Mouse (Mus musculus) forebrain, embryonic 15.5 days (tissue): Measurements from ENCODE around the gene Tmem167. TPM values are rescaled to one million over a fixed set of nuclear protein-coding genes. Genes with fewer than 3 reads are reported as not detected.
"Not testable (repeated sequence)": the region's sequence is repeated elsewhere in the genome, so short reads cannot be mapped to it uniquely, and the experiment has no call there.

Source experiments
- ATAC-seq: fragments of 200-750 bp; cut with Nextera tagmentation; replicated peaks from 2 replicates; pipeline ENCODE4 v1.8.0; 2017; ENCODE audit warnings: mild to moderate bottlenecking, moderate TSS enrichment, moderate library complexity
- H3K27ac ChIP-seq: fragments of 300-500 bp; sonication (generic); replicated peaks from 2 replicates; pipeline ENCODE4 v1.5.1; 2015; ENCODE audit warnings: mild to moderate bottlenecking, inconsistent platforms
- H3K27me3 ChIP-seq: fragments of 300-500 bp; sonication (generic); 2 replicates; pipeline ENCODE4 v1.6.1; 2015; ENCODE audit warnings: inconsistent platforms
- H3K36me3 ChIP-seq: fragments of 300-500 bp; sonication (generic); 2 replicates; pipeline ENCODE4 v1.6.1; 2015; ENCODE audit warnings: mild to moderate bottlenecking, inconsistent platforms
- H3K4me1 ChIP-seq: fragments of 300-500 bp; sonication (generic); 2 replicates; pipeline ENCODE4 v1.6.1; 2015; ENCODE audit warnings: inconsistent platforms
- H3K4me2 ChIP-seq: fragments of 300-500 bp; sonication (generic); replicated peaks from 2 replicates; pipeline ENCODE4 v1.6.1; 2015; ENCODE audit warnings: mild to moderate bottlenecking, inconsistent platforms
- H3K4me3 ChIP-seq: fragments of 300-500 bp; sonication (generic); 2 replicates; pipeline ENCODE4 v1.5.1; 2015; ENCODE audit warnings: mild to moderate bottlenecking, inconsistent platforms
- H3K9ac ChIP-seq: fragments of 300-500 bp; sonication (generic); replicated peaks from 2 replicates; pipeline ENCODE4 v1.6.1; 2015; ENCODE audit warnings: mild to moderate bottlenecking, inconsistent platforms
- H3K9me3 ChIP-seq: fragments of 300-500 bp; sonication (generic); 2 replicates; pipeline ENCODE4 v1.6.1; 2016; ENCODE audit warnings: inconsistent platforms
- WGBS: fragments of 180-500 bp; shearing (Covaris S2); methylation state at CpG from one replicate; pipeline ENCODE4 v1.1.7; 2015; ENCODE audit warnings: mixed read lengths; 5-methylcytosine and 5-hydroxymethylcytosine counted together
- polyA plus RNA-seq: library from polyadenylated mRNA; unstranded; fragments of >200 nt; fragmentation: Nextera tagmentation; extraction: Ambion mirVana; gene quantifications from 2 replicates; pipeline ENCODE4 v1.2.1, GENCODE M21; 2015

Gene Tmem167
- polyA plus RNA-seq = 45.7 and 47.6 TPM in 2 replicates

DNA sequence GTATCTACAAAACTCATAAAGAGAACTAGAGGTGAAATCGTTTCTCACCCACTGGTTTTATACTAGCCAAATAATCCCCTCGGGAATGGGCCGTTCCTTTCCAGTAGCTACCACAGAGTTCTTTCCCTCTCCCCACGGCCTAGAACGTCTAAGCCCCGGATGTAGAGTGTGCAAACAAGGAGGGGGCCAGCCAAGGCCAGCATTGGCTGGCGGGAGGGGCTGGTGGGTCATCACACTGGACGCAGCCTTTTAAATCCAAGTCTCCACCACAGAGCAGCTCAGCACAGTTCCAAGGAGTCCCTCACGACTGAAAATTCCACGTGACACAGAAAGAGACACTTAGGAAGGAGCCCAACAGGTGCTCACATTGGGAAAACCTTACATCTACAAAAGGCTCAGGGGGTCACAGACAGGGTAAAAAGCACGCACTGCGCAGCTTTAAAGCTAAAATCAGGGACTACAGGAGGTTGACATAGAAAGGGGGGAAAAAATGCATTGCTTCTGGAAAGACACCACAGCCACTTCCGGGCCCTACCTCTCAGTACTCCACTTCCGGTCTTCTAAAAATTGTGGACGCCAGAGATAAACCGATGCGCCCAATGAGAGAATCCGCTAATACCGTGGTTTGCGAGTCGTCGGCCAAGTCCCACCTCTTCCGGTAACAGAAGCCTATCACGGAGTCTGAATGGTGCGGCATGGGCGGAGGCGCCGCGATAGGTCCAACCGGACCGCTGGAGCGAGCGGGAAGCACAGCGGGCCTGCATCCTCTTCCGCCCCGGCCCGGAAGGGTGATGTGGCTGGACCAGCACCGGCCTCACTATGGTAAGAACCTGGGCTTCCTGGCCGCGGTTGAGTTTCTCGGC is at the start of gene Tmem167, which contains the start of gene Xrcc4:
TSS of gene Tmem167 (plus strand) at position 162 of the 863 bp plus-strand sequence.
TSS of gene Xrcc4 (minus strand) at position 647 of the 863 bp plus-strand sequence.
- peak; percentile 100 for ATAC-seq
- WGBS = 2% methylated on average over 41 of the region's 41 CpGs

DNA sequence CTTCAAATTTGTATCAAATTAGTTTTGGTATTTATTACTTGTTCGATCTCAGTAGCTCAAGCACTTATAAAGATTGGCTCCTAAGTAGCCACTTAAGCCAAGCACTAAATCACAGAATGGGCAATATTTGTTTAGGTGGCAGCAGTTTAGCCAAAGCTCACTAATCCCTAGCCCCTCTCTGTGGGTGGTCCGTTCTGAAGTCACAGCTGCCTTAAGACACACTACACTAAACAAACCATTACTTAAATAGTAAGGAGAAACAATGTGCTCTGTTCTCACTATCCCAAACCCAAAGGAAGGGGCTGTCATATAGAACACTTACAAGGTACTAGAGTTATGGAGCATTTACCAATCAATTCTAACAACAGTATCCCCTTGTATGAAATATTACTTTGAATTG is 49.3 kb upstream of the Tmem167 start:
- no peak overlapping the region for H3K4me2 ChIP-seq
- 10% methylated on average over 2 of the region's 2 CpGs for WGBS
- no peak overlapping the region for H3K9ac ChIP-seq
- no peaks in the 10 kb centered on the region for H3K9me3 ChIP-seq
- H3K4me3 ChIP-seq = no peak overlapping the region
- H3K4me1 ChIP-seq = no peaks in the 10 kb centered on the region
- H3K27me3 ChIP-seq = no peaks in the 10 kb centered on the region
- no peak for ATAC-seq
- H3K27ac ChIP-seq = no peak overlapping the region
- no peaks in the 10 kb centered on the region for H3K36me3 ChIP-seq

More for the DNA sequence above, at the start of gene Tmem167, which contains the start of gene Xrcc4:
- no peaks in the 10 kb centered on the region for H3K9me3 ChIP-seq
- H3K27ac ChIP-seq = peak within 1 kb of the TSS; percentile 91
- no peaks in the 10 kb centered on the region for H3K27me3 ChIP-seq
- peak within 1 kb of the TSS; percentile 96 for H3K4me3 ChIP-seq
- H3K9ac ChIP-seq = peak within 1 kb of the TSS; percentile 92
- H3K36me3 ChIP-seq = no peaks in the 10 kb centered on the region
- peaks cover 12% of the 10 kb centered on the region for H3K4me1 ChIP-seq
- H3K4me2 ChIP-seq = peak within 1 kb of the TSS; percentile 88

DNA sequence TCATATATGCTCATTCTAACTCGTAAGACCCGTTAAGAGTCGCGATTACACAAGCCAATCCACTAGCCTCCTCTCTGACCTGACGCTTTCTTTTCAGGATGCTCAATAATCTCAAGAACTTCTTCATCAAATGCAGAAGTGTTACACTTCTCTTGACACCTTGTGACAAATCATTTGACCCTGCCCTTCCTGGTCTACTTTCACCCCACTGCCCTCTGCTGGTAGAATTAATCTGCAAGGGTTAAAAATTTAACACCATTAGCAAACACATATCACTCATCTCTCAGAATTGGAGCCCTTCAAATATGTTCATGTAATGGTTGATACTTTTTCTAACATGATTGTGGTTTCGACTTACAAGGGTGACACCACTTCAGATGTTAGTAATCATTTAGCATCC is 37.2 kb upstream of the Tmem167 start:
- Histone ChIP-seq H3K27ac (no peak overlapping the region), H3K27me3 (no peaks in the 10 kb centered on the region), H3K36me3 (no peaks in the 10 kb centered on the region), H3K9me3 (no peaks in the 10 kb centered on the region), H3K4me2 (no peak overlapping the region), H3K4me3 (no peak overlapping the region), H3K9ac (no peak overlapping the region), H3K4me1 (no peaks in the 10 kb centered on the region)
- ATAC-seq = no peak
- WGBS = 79% methylated on average over 6 of the region's 6 CpGs

DNA sequence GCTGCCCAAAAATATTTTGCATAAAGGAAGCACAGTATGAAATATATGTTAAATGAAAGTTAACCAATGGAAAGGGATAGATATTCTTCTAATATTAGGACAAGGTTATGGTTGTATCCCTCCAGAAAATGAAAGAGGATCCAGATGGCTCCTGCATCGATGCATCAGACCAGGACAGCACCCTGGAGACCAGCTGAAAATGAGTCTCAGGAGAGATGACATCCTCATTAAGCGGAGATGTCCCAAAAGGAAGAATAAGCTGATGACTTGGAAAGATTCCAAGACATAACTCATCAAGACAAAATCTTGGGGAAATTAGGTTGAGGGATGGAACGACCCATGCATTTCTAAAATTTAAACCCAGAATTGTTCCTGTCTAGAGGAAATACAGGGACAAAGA is 36.5 kb upstream of the Tmem167 start:
- Histone ChIP-seq H3K27me3 (no peaks in the 10 kb centered on the region), H3K4me3 (no peak overlapping the region), H3K9me3 (no peaks in the 10 kb centered on the region), H3K27ac (no peak overlapping the region), H3K4me1 (no peaks in the 10 kb centered on the region), H3K9ac (no peak overlapping the region), H3K4me2 (no peak overlapping the region), H3K36me3 (no peaks in the 10 kb centered on the region)
- 62% methylated on average over 3 of the region's 3 CpGs for WGBS
- ATAC-seq = no peak

DNA sequence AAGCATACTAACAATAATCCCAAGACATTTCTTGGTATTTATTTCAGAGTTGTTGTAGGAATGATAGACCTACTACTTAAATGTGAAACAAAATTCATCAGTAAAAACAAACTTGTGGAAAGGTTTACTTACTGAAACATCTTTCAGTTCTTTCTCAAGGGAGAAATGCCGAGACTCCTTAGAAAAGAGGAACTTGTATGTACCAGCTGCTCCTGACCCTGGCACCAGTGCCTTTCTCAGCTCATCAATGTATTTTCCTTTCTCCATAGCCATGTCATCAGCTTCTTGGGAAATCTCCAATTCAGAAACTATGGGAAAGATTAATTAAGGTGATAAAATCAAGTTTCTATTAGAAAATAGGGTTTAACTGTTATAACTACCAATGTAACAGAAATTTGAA is 27.0 kb upstream of the Tmem167 start:
- Histone ChIP-seq H3K4me2 (no peak overlapping the region), H3K36me3 (no peaks in the 10 kb centered on the region), H3K9me3 (no peaks in the 10 kb centered on the region), H3K27ac (no peak overlapping the region), H3K27me3 (no peaks in the 10 kb centered on the region), H3K9ac (no peak overlapping the region), H3K4me3 (no peak overlapping the region), H3K4me1 (no peaks in the 10 kb centered on the region)
- no peak for ATAC-seq
- 87% methylated on average over 1 of the region's 1 CpGs for whole genome bisulfite sequencing

DNA sequence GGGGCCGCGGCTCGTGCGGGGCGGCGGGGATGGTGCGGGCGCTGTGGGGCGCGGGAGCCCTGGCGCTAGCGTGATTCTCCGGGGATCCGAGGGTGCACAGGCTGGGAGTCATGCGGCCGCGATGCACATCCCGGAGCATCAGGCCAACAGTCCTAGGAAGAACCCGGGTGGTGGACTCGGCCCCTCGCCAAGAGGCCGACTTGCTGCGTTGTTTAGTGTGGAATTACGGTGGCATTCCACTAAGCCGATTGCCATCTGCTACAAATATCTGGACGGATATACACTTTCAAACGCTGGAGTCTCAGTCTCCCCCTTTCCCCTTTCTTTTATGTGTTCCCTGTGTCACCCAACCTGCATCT is 881 bp downstream of the Tmem167 start:
- H3K27ac ChIP-seq = peak overlapping the region; percentile 91
- H3K4me3 ChIP-seq = peak overlapping the region; percentile 96
- H3K4me2 ChIP-seq = peak overlapping the region; percentile 88
- no peaks in the 10 kb centered on the region for H3K9me3 ChIP-seq
- H3K36me3 ChIP-seq = no peaks in the 10 kb centered on the region
- peak; percentile 81 for ATAC-seq
- no peaks in the 10 kb centered on the region for H3K27me3 ChIP-seq
- H3K4me1 ChIP-seq = peaks cover 12% of the 10 kb centered on the region
- H3K9ac ChIP-seq = peak overlapping the region; percentile 92
- under 1% methylated on average over 27 of the region's 27 CpGs for WGBS

DNA sequence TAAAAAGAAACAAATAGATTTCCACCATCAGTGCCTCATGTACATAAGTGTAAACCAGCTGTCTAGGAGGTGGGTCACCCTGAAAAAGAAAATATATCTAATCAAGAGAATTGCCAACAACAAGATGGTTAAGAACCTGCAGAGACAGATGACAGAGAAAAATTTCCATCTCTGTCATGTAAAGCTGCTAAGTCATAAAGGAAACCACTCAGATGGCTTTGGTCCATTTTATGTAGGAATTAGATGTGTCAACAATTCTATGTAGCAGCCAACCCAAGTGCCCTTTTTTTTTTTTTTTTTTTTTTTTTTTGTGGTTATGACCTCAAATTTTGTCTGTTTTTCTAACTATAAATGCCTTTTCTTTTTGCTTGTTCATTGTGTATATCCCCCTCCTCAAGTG is 12.6 kb downstream of the Tmem167 start:
- H3K4me1 ChIP-seq = no peaks in the 10 kb centered on the region
- no peak overlapping the region for H3K9ac ChIP-seq
- H3K36me3 ChIP-seq = peaks cover 44% of the 10 kb centered on the region
- H3K4me3 ChIP-seq = no peak overlapping the region
- H3K9me3 ChIP-seq = no peaks in the 10 kb centered on the region
- ATAC-seq = no peak
- H3K27ac ChIP-seq = no peak overlapping the region
- no peak overlapping the region for H3K4me2 ChIP-seq
- no peaks in the 10 kb centered on the region for H3K27me3 ChIP-seq

DNA sequence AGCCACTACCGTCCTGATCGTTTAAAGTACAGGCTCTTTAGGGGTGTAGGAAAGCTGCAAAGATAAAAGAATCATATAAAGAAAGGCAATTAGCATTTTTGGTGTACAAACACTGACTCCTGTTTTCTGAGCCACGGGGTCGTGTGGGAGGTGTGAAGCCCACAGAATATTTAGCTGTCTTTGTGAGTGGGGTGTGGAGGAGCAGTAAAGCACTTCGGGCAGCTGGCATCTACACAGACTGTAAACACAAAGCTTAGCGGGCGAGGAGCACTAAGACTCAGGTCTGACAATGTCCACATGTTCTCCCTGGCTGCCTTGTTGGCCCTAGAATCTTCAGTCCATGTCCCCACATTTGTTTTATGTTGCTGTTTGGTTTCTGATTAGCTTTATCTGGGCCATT is 17.2 kb downstream of the Tmem167 start:
- Histone ChIP-seq H3K4me2 (no peak overlapping the region), H3K27ac (no peak overlapping the region), H3K27me3 (no peaks in the 10 kb centered on the region), H3K4me1 (no peaks in the 10 kb centered on the region), H3K9ac (no peak overlapping the region), H3K9me3 (no peaks in the 10 kb centered on the region), H3K4me3 (no peak overlapping the region), H3K36me3 (peaks cover 45% of the 10 kb centered on the region)
- no peak for ATAC-seq
- WGBS = 92% methylated on average over 7 of the region's 7 CpGs

DNA sequence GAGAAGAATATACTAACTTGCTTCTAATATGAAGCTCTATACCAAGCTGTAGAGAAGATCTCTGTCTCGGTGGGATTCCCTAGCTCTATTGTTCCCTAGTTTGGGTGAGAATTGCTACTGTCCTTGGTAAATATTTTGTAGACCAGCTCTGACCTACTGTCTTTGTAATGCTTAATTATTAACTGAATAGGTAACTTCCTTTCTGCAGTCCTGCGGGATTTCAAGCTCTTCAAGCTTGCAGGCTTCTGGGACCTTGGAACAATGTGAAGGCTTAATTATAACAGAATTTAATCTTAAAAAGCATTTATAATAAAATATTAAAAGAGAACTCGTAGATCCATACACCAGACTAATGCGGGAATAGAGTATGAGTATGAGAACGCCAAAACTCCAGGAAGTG is 19.8 kb downstream of the Tmem167 start:
- ATAC-seq, H3K4me3 ChIP-seq, H3K27ac ChIP-seq, H3K4me1 ChIP-seq, H3K27me3 ChIP-seq, H3K4me2 ChIP-seq, H3K9me3 ChIP-seq, H3K9ac ChIP-seq: not testable (repeated sequence)
- H3K36me3 ChIP-seq = peaks cover 29% of the 10 kb centered on the region
- 95% methylated on average over 5 of the region's 5 CpGs for WGBS

DNA sequence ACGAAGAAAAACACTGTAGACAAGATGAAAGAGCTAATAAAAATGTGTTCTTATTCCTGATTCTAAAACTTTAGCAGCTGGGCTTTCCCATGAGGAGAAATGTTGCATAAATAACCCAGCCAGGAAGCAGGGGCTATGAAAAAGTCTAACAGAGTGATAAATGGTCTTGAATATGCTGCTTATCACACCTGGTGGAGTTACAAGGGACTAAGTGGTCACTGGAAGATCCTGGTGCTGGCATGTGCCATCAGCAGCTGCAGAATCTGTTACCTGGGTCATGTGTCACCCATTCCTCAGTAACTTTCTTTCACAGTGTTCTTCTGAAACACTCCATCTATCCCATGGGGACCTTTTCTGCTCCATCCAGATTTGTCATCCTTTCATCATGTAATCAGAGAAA is 22.8 kb downstream of the Tmem167 start:
- no peak overlapping the region for H3K4me2 ChIP-seq
- 83% methylated on average over 1 of the region's 1 CpGs for WGBS
- H3K9me3 ChIP-seq = no peaks in the 10 kb centered on the region
- no peaks in the 10 kb centered on the region for H3K4me1 ChIP-seq
- H3K27ac ChIP-seq = no peak overlapping the region
- H3K36me3 ChIP-seq = 0 out of 2 replicates have a peak, but pooled peaks cover 3% of the 10 kb centered on the region
- H3K4me3 ChIP-seq = no peak overlapping the region
- no peak for ATAC-seq
- no peak overlapping the region for H3K9ac ChIP-seq
- H3K27me3 ChIP-seq = no peaks in the 10 kb centered on the region

DNA sequence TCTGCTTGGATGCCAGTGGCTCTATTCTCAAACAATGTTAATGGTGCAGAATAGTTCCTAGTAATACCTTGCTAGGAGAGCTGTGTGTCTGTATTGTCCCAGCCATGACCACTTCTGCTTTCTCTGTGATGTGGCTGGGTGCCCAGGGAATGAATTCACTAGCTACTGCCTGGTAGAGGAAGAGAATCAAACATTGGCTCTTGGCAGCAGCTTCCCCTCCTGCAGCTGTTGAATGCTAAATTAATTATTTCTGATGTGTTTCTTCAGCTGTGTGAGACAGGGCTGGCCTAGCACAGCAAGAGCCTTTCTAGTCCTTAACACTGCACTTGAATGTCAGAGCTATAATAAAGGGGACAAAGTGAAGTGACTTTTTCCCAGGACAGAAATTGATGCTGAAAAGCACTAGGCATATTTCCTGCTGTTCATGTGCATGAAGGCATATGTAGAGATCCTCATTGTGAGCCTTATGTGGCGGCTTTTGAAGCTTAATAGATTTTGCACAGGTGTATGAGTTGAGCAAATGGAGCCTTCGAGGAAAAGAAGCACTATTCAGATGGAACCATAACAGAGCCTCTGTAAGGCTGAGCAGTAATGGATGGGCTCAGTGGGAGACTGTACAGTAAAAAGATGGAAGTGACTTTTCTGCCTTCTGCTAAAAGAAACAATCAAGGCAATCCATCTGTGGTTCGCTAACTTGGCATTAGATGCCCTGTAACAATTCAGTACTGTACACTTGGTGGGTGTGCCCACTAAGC is 47.4 kb downstream of the Tmem167 start:
- peaks cover 9% of the 10 kb centered on the region for H3K4me1 ChIP-seq
- no peaks in the 10 kb centered on the region for H3K36me3 ChIP-seq
- no peak overlapping the region for H3K4me3 ChIP-seq
- peak; percentile 95 for ATAC-seq
- no peaks in the 10 kb centered on the region for H3K9me3 ChIP-seq
- H3K9ac ChIP-seq = no peak overlapping the region
- WGBS = 42% methylated on average over 3 of the region's 3 CpGs
- H3K4me2 ChIP-seq = no peak overlapping the region
- H3K27me3 ChIP-seq = no peaks in the 10 kb centered on the region
- peak overlapping the region; percentile 65 for H3K27ac ChIP-seq

DNA sequence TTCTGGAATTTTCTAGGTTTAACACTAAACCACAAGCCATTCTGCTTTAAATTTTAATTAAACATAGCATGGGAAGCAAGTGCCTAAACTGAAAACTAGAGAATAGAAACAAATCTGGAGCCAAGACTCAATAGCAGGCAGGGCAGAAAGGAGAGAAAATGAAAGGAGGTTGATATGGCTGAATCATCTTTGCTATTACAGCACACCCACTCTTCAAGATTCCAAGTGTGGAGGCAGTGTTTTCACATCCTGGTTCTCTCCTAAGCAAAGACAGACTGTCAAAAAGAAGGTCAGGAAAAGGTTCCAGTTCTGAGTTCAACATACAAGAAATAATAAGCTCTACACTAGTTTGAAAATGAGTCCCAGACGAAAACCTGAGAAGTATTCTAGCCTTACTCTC is 52.8 kb downstream of the Tmem167 start:
- no peaks in the 10 kb centered on the region for H3K27me3 ChIP-seq
- WGBS = 93% methylated on average over 1 of the region's 1 CpGs
- ATAC-seq = no peak
- H3K9me3 ChIP-seq = no peaks in the 10 kb centered on the region
- no peaks in the 10 kb centered on the region for H3K36me3 ChIP-seq
- H3K4me2 ChIP-seq = no peak overlapping the region
- peaks cover 1% of the 10 kb centered on the region for H3K4me1 ChIP-seq
- H3K9ac ChIP-seq = no peak overlapping the region
- no peak overlapping the region for H3K4me3 ChIP-seq
- H3K27ac ChIP-seq = no peak overlapping the region
